Mouse (Mus musculus): ENCODE measurements around the gene Vwa1. TPM values are rescaled to one million over a fixed set of nuclear protein-coding genes. Genes with fewer than 3 reads are reported as not detected.

Vwa1 gene
- polyA plus RNA-seq, 1 experiment, result 21.8 TPM

GRCm38 (mm10) chr4:155736421-155736820 is 38.1 kb downstream of the Vwa1 start:
- TF ChIP-seq CTCF (conservative IDR thresholded peaks at IDR 0.05; ENCODE audit: insufficient read depth, insufficient read length, low read depth, low read length) (no peak), POLR2A (IDR thresholded peaks at IDR 0.05; ENCODE audit: low read depth, low read length) (no peak)
- no peaks in the 10 kb centered on the region for H3K27me3 ChIP-seq (replicated peaks; ENCODE audit: control insufficient read depth, insufficient read depth, low read length)
- peaks cover 4% of the 10 kb centered on the region; the same call in 1 of the 2 replicates for H3K4me1 ChIP-seq (ENCODE audit: control insufficient read depth, insufficient read depth, low read length)
- DNase-seq, result no peak
- WGBS, result 94% methylated on average over 5 of the region's 5 CpGs
- no peak overlapping the region for H3K27ac ChIP-seq (ENCODE audit: insufficient read depth, low read depth, low read length)
- no peak overlapping the region for H3K4me3 ChIP-seq (ENCODE audit: insufficient read depth, low read depth, low read length)
- H3K36me3 ChIP-seq (ENCODE audit: control insufficient read depth, insufficient read depth, low read length), result no peaks in the 10 kb centered on the region; the same call in 1 of the 2 replicates

GRCm38 (mm10) chr4:155735788-155736187 is 38.7 kb downstream of the Vwa1 start:
- Histone ChIP-seq H3K4me1 (ENCODE audit: control insufficient read depth, insufficient read depth, low read length) (peaks cover 4% of the 10 kb centered on the region; the same call in 1 of the 2 replicates), H3K27ac (ENCODE audit: insufficient read depth, low read depth, low read length) (no peak overlapping the region), H3K36me3 (ENCODE audit: control insufficient read depth, insufficient read depth, low read length) (no peaks in the 10 kb centered on the region; the same call in 1 of the 2 replicates), H3K4me3 (ENCODE audit: insufficient read depth, low read depth, low read length) (peak overlapping the region; percentile 71), H3K27me3 (replicated peaks; ENCODE audit: control insufficient read depth, insufficient read depth, low read length) (no peaks in the 10 kb centered on the region)
- DNase-seq, result no peak
- WGBS, result 72% methylated on average over 5 of the region's 5 CpGs
- TF ChIP-seq CTCF (conservative IDR thresholded peaks at IDR 0.05; ENCODE audit: insufficient read depth, insufficient read length, low read depth, low read length) (no peak), POLR2A (IDR thresholded peaks at IDR 0.05; ENCODE audit: low read depth, low read length) (no peak)

GRCm38 (mm10) chr4:155734951-155735702 is 39.4 kb downstream of the Vwa1 start:
- no peak for TF ChIP-seq CTCF (conservative IDR thresholded peaks at IDR 0.05; ENCODE audit: insufficient read depth, insufficient read length, low read depth, low read length)
- DNase-seq, result peak; percentile 44
- Histone ChIP-seq H3K4me1 (ENCODE audit: control insufficient read depth, insufficient read depth, low read length) (peaks cover 4% of the 10 kb centered on the region; the same call in 1 of the 2 replicates), H3K4me3 (ENCODE audit: insufficient read depth, low read depth, low read length) (peak overlapping the region; percentile 71), H3K27ac (ENCODE audit: insufficient read depth, low read depth, low read length) (no peak overlapping the region), H3K27me3 (replicated peaks; ENCODE audit: control insufficient read depth, insufficient read depth, low read length) (no peaks in the 10 kb centered on the region), H3K36me3 (ENCODE audit: control insufficient read depth, insufficient read depth, low read length) (no peaks in the 10 kb centered on the region)
- 1% methylated on average over 79 of the region's 79 CpGs for WGBS

GRCm38 (mm10) chr4:155734350-155734941 is 40.1 kb downstream of the Vwa1 start, which contains the start of gene Tmem240:
TSS of gene Tmem240 (plus strand) at chr4:155734800.
- peak; percentile 87 for DNase-seq
- 4% methylated on average over 26 of the region's 35 CpGs for WGBS

GRCm38 (mm10) chr4:155733267-155733666 is 41.2 kb downstream of the Vwa1 start:
- Histone ChIP-seq H3K27me3 (replicated peaks; ENCODE audit: control insufficient read depth, insufficient read depth, low read length) (no peaks in the 10 kb centered on the region), H3K4me3 (ENCODE audit: insufficient read depth, low read depth, low read length) (no peak overlapping the region), H3K4me1 (ENCODE audit: control insufficient read depth, insufficient read depth, low read length) (peaks cover 4% of the 10 kb centered on the region; the same call in 1 of the 2 replicates), H3K27ac (ENCODE audit: insufficient read depth, low read depth, low read length) (no peak overlapping the region), H3K36me3 (ENCODE audit: control insufficient read depth, insufficient read depth, low read length) (no peaks in the 10 kb centered on the region)
- TF ChIP-seq CTCF (conservative IDR thresholded peaks at IDR 0.05; ENCODE audit: insufficient read depth, insufficient read length, low read depth, low read length) (no peak), POLR2A (IDR thresholded peaks at IDR 0.05; ENCODE audit: low read depth, low read length) (no peak)
- WGBS, result 90% methylated on average over 10 of the region's 10 CpGs
- no peak for DNase-seq

More at GRCm38 (mm10) chr4:155734350-155734941, 40.1 kb downstream of the Vwa1 start, which contains the start of gene Tmem240:
- Histone ChIP-seq H3K27ac (ENCODE audit: insufficient read depth, low read depth, low read length) (peak within 1 kb of the TSS; percentile 84), H3K36me3 (ENCODE audit: control insufficient read depth, insufficient read depth, low read length) (no peaks in the 10 kb centered on the region), H3K27me3 (replicated peaks; ENCODE audit: control insufficient read depth, insufficient read depth, low read length) (no peaks in the 10 kb centered on the region), H3K4me3 (ENCODE audit: insufficient read depth, low read depth, low read length) (peak within 1 kb of the TSS; percentile 71), H3K4me1 (ENCODE audit: control insufficient read depth, insufficient read depth, low read length) (peaks cover 4% of the 10 kb centered on the region; the same call in 1 of the 2 replicates)
- no peak for TF ChIP-seq POLR2A (IDR thresholded peaks at IDR 0.05; ENCODE audit: low read depth, low read length)
- TF ChIP-seq CTCF (conservative IDR thresholded peaks at IDR 0.05; ENCODE audit: insufficient read depth, insufficient read length, low read depth, low read length), result no peak

GRCm38 (mm10) chr4:155727993-155728392 is 46.5 kb downstream of the Vwa1 start:
- WGBS, result 96% methylated on average over 2 of the region's 2 CpGs

GRCm38 (mm10) chr4:155721668-155722083 is 52.8 kb downstream of the Vwa1 start:
- H3K36me3 ChIP-seq (ENCODE audit: control insufficient read depth, insufficient read depth, low read length), result no peaks in the 10 kb centered on the region
- no peak overlapping the region for H3K4me3 ChIP-seq (ENCODE audit: insufficient read depth, low read depth, low read length)
- no peak overlapping the region for H3K27ac ChIP-seq (ENCODE audit: insufficient read depth, low read depth, low read length)
- no peaks in the 10 kb centered on the region for H3K4me1 ChIP-seq (ENCODE audit: control insufficient read depth, insufficient read depth, low read length)
- DNase-seq, result peak; percentile 50
- H3K27me3 ChIP-seq (replicated peaks; ENCODE audit: control insufficient read depth, insufficient read depth, low read length), result no peaks in the 10 kb centered on the region
- TF ChIP-seq POLR2A (IDR thresholded peaks at IDR 0.05; ENCODE audit: low read depth, low read length) (no peak), CTCF (conservative IDR thresholded peaks at IDR 0.05; ENCODE audit: insufficient read depth, insufficient read length, low read depth, low read length) (peak; percentile 28; the same call in 1 of the 2 replicates)
- WGBS, result 47% methylated on average over 4 of the region's 4 CpGs

More at GRCm38 (mm10) chr4:155727993-155728392, 46.5 kb downstream of the Vwa1 start:
- no peak for DNase-seq
- no peaks in the 10 kb centered on the region for H3K36me3 ChIP-seq (ENCODE audit: control insufficient read depth, insufficient read depth, low read length)
- H3K4me3 ChIP-seq (ENCODE audit: insufficient read depth, low read depth, low read length), result no peak overlapping the region
- no peaks in the 10 kb centered on the region for H3K4me1 ChIP-seq (ENCODE audit: control insufficient read depth, insufficient read depth, low read length)
- TF ChIP-seq CTCF (conservative IDR thresholded peaks at IDR 0.05; ENCODE audit: insufficient read depth, insufficient read length, low read depth, low read length) (no peak), POLR2A (IDR thresholded peaks at IDR 0.05; ENCODE audit: low read depth, low read length) (no peak)
- H3K27ac ChIP-seq (ENCODE audit: insufficient read depth, low read depth, low read length), result no peak overlapping the region
- H3K27me3 ChIP-seq (replicated peaks; ENCODE audit: control insufficient read depth, insufficient read depth, low read length), result no peaks in the 10 kb centered on the region

Other genes with a start within 250 kb of the Vwa1 start
- 141 and 153 TPM in 2 replicates for gene Nadk, start 212.3 kb downstream of the Vwa1 start, polyA plus RNA-seq (2012; rRNA removed)
- gene Slc35e2, start 173.3 kb downstream of the Vwa1 start, polyA plus RNA-seq (2012; rRNA removed), result 7.5 and 7.9 TPM in 2 replicates
- gene Cdk11b, start 149.8 kb downstream of the Vwa1 start, polyA plus RNA-seq (2012; rRNA removed), result 19.2 and 24.8 TPM in 2 replicates
- gene Gm10563, start 129.3 kb downstream of the Vwa1 start, polyA plus RNA-seq (2012; rRNA removed), result not detected in 2 replicates
- 22.4 and 28.0 TPM in 2 replicates for gene Mmp23, start 121.3 kb downstream of the Vwa1 start, polyA plus RNA-seq (2012; rRNA removed)
- gene Mib2, start 105.5 kb downstream of the Vwa1 start, polyA plus RNA-seq (2012; rRNA removed), result 57.7 and 72.6 TPM in 2 replicates
- 9.8 and 10.6 TPM in 2 replicates for gene Fndc10, start 80.4 kb downstream of the Vwa1 start, polyA plus RNA-seq (2012; rRNA removed)
- gene Ssu72, start 69.9 kb downstream of the Vwa1 start, polyA plus RNA-seq (2012; rRNA removed), result 81.9 and 101 TPM in 2 replicates
- 0.67 TPM in 2 replicates for gene Tmem240, start 39.9 kb downstream of the Vwa1 start, polyA plus RNA-seq (2012; rRNA removed)
- gene Atad3a, start 13.6 kb downstream of the Vwa1 start, polyA plus RNA-seq (2012; rRNA removed), result 130 and 145 TPM in 2 replicates
- 1.8 and 2.4 TPM in 2 replicates for gene Tmem88b, start 11.2 kb upstream of the Vwa1 start, polyA plus RNA-seq (2012; rRNA removed)
- 2.8 and 3.2 TPM in 2 replicates for gene Ankrd65, start 15.7 kb upstream of the Vwa1 start, polyA plus RNA-seq (2012; rRNA removed)
- gene Mrpl20, start 28.2 kb upstream of the Vwa1 start, polyA plus RNA-seq (2012; rRNA removed), result 83.1 and 91.1 TPM in 2 replicates
- 54.1 and 56.8 TPM in 2 replicates for gene Ccnl2, start 37.8 kb upstream of the Vwa1 start, polyA plus RNA-seq (2012; rRNA removed)
- 164 and 195 TPM in 2 replicates for gene Aurkaip1, start 56.6 kb upstream of the Vwa1 start, polyA plus RNA-seq (2012; rRNA removed)
- gene Mxra8, start 65.0 kb upstream of the Vwa1 start, polyA plus RNA-seq (2012; rRNA removed), result 98.0 and 115 TPM in 2 replicates
- gene Dvl1, start 72.7 kb upstream of the Vwa1 start, polyA plus RNA-seq (2012; rRNA removed), result 123 and 174 TPM in 2 replicates
- gene Tas1r3, start 88.7 kb upstream of the Vwa1 start, polyA plus RNA-seq (2012; rRNA removed), result 0.64 and 0.72 TPM in 2 replicates
- 46.2 and 53.1 TPM in 2 replicates for gene Cptp, start 94.7 kb upstream of the Vwa1 start, polyA plus RNA-seq (2012; rRNA removed)
- 26.0 and 28.9 TPM in 2 replicates for gene Ints11, start 94.8 kb upstream of the Vwa1 start, polyA plus RNA-seq (2012; rRNA removed)
- 27.3 and 34.1 TPM in 2 replicates for gene Pusl1, start 117.1 kb upstream of the Vwa1 start, polyA plus RNA-seq (2012; rRNA removed)
- gene Acap3, start 117.1 kb upstream of the Vwa1 start, polyA plus RNA-seq (2012; rRNA removed), result 14.6 and 18.3 TPM in 2 replicates
- 47.3 and 48.0 TPM in 2 replicates for gene Ube2j2, start 169.1 kb upstream of the Vwa1 start, polyA plus RNA-seq (2012; rRNA removed)
- gene C1qtnf12, start 187.6 kb upstream of the Vwa1 start, polyA plus RNA-seq (2012; rRNA removed), result 104 and 107 TPM in 2 replicates
- gene B3galt6, start 218.0 kb upstream of the Vwa1 start, polyA plus RNA-seq (2012; rRNA removed), result 4.5 and 5.0 TPM in 2 replicates
- gene Sdf4, start 218.2 kb upstream of the Vwa1 start, polyA plus RNA-seq (2012; rRNA removed), result 55.1 and 60.4 TPM in 2 replicates
- 1.6 and 3.8 TPM in 2 replicates for gene Tnfrsf4, start 239.1 kb upstream of the Vwa1 start, polyA plus RNA-seq (2012; rRNA removed)